9 mouse cellular contexts compared by ENCODE assay signal in genomic region chr11:114152716-114153115, GRCm38 (mm10).
DNase-seq lines count a peak whose midpoint lies in the region; ATAC-seq and TF ChIP-seq lines count a peak whose summit lies in the region.
"Had no signal": no experiment of that assay in that cellular context is flagged by ENCODE, and none has a peak within 500 bp of the region (broad histone marks: within the 10 kb centered on the region; RNA-seq: fewer than 3 reads in every experiment).

No protein-coding gene starts in this region.

- TF ChIP-seq CTCF in lung, embryonic 14.5 days (IDR thresholded peaks at IDR 0.05; ENCODE audit: low read depth), result no peak
- no peak for TF ChIP-seq CTCF in thymus, adult 2 months (IDR thresholded peaks at IDR 0.05; ENCODE audit: borderline replicate concordance, control insufficient read depth, extremely low read depth, insufficient read depth, low read length, poor library complexity)
- TF ChIP-seq CTCF in gastrocnemius, adult 2 months (IDR thresholded peaks at IDR 0.05), result no peak

- H3K4me2 ChIP-seq in lung, embryonic 14.5 days, result no peak overlapping the region
- H3K4me2 ChIP-seq: limb, embryonic 13.5 days had no signal

- DNase-seq in cerebellum, adult 11-12 months, result peak; percentile 48
- no peak for DNase-seq in cerebellum, postnatal 4 days (ENCODE audit: low spot score in 2 of 2)
- DNase-seq in adrenal gland, postnatal 14 days, result peak; percentile 66
- peak; percentile 65 to 74 for DNase-seq in frontal cortex, postnatal 36 days (ENCODE audit: low spot score in 2 of 2)
- peak; percentile 41 for DNase-seq in lung, embryonic 14.5 days
- no peak for DNase-seq in thymus, postnatal 14 days
- DNase-seq in thymus, adult 2 months, result no peak
- DNase-seq in gastrocnemius, adult 2 months, result no peak

- TF ChIP-seq POLR2A in thymus, adult 2 months (IDR thresholded peaks at IDR 0.05; ENCODE audit: control insufficient read depth, extremely low read depth, insufficient read depth, low read length, poor library complexity), result no peak

- no peaks in the 10 kb centered on the region for H3K36me3 ChIP-seq in lung, embryonic 14.5 days (ENCODE audit: insufficient read depth)
- H3K36me3 ChIP-seq in thymus, adult 2 months (ENCODE audit: control insufficient read depth, insufficient read depth, low read length), result no peaks in the 10 kb centered on the region
- H3K36me3 ChIP-seq: limb, embryonic 13.5 days had no signal

- no peaks in the 10 kb centered on the region for H3K27me3 ChIP-seq in lung, embryonic 14.5 days (ENCODE audit: insufficient read depth, low read length)
- no peaks in the 10 kb centered on the region for H3K27me3 ChIP-seq in thymus, adult 2 months (ENCODE audit: control insufficient read depth, insufficient read depth, low read length)
- H3K27me3 ChIP-seq: limb, embryonic 13.5 days had no signal

- ATAC-seq in lung, embryonic 14.5 days (ENCODE audit: insufficient read depth), result no peak

- H3K4me1 ChIP-seq in lung, embryonic 14.5 days (ENCODE audit: insufficient read depth), result no peaks in the 10 kb centered on the region
- H3K4me1 ChIP-seq in thymus, adult 2 months (replicated peaks; ENCODE audit: control insufficient read depth, insufficient read depth, low read length), result no peaks in the 10 kb centered on the region
- H3K4me1 ChIP-seq: limb, embryonic 13.5 days had no signal

- no peak overlapping the region for H3K27ac ChIP-seq in lung, embryonic 14.5 days (ENCODE audit: low read depth)
- no peak overlapping the region for H3K27ac ChIP-seq in thymus, adult 2 months (ENCODE audit: control insufficient read depth, insufficient read depth, low read length)
- H3K27ac ChIP-seq in gastrocnemius, adult 2 months, result no peak overlapping the region
- H3K27ac ChIP-seq: limb, embryonic 13.5 days had no signal

- H3K9ac ChIP-seq in lung, embryonic 14.5 days, result no peak overlapping the region
- H3K9ac ChIP-seq: limb, embryonic 13.5 days had no signal

- no peak overlapping the region for H3K4me3 ChIP-seq in lung, embryonic 14.5 days (ENCODE audit: low read depth, low read length)
- no peak overlapping the region for H3K4me3 ChIP-seq in thymus, adult 2 months (ENCODE audit: control insufficient read depth, insufficient read depth, low read length)
- no peak overlapping the region for H3K4me3 ChIP-seq in gastrocnemius, adult 2 months
- H3K4me3 ChIP-seq: limb, embryonic 13.5 days had no signal

- intact Hi-C loops in gastrocnemius, adult 2 months (cut with DNase I), result no loop called here

- 58% methylated on average over 15 of the region's 15 CpGs for WGBS in lung, embryonic 14.5 days
- 91% methylated on average over 15 of the region's 15 CpGs for WGBS in thymus, adult 2 months

- no peaks in the 10 kb centered on the region for H3K9me3 ChIP-seq in lung, embryonic 14.5 days (ENCODE audit: low read depth, low read length)
- H3K9me3 ChIP-seq: limb, embryonic 13.5 days had no signal

Comparison
In these comparisons a context has a peak if more than half of its experiments do, and no peak if none do; other contexts are left out.
1. DNase-seq: peak in cerebellum, adult 11-12 months (single experiment), adrenal gland, postnatal 14 days (single experiment), frontal cortex, postnatal 36 days (2 of 2) and lung, embryonic 14.5 days (single experiment); none in cerebellum, postnatal 4 days (0 of 2), thymus, postnatal 14 days (single experiment), thymus, adult 2 months (single experiment) and gastrocnemius, adult 2 months (single experiment).